In the genomic region with DNA sequence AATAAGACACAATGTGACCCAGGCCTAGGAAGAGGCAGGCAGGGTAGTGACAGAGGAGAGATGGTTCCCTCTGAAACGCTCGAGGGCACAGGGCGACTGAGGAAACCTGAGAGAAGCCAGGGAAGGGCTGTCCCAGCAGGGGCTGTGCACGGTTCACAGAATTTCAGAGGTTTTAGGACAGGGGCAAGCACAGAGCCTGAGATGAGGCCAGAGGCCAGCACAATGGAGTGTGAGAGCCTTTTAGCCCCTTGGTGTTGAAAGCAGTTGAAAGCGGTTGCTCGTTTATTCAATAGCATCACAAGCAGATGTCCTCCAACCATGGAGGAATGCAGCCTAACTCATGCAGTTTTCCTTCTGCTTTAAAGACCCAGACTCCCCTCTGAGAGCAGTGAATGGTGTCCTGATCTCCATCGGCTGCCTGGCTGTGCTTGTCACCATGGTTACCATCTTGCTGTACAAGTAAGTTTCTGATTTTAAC, we compare ENCODE assay signal across 10 mouse cellular contexts. TPM values are rescaled to one million over a fixed set of nuclear protein-coding genes. Genes with fewer than 3 reads are reported as not detected.
DNase-seq lines count a peak whose midpoint lies in the region; ATAC-seq lines count a peak whose summit lies in the region.
"Had no signal": no experiment of that assay in that cellular context is flagged by ENCODE, and none has a peak within 500 bp of the region (broad histone marks: within the 10 kb centered on the region; RNA-seq: fewer than 3 reads in every experiment).

No protein-coding gene starts in this region.

- H3K36me3 ChIP-seq in kidney, embryonic 14.5 days (ENCODE audit: control insufficient read depth, insufficient read depth, low read length), result no peaks in the 10 kb centered on the region
- H3K36me3 ChIP-seq in embryonic facial prominence, embryonic 13.5 days, result no peaks in the 10 kb centered on the region
- no peaks in the 10 kb centered on the region for H3K36me3 ChIP-seq in hindbrain, embryonic 16.5 days (ENCODE audit: control insufficient read depth, insufficient read depth, low read length)
- H3K36me3 ChIP-seq in neural tube, embryonic 12.5 days, result no peaks in the 10 kb centered on the region
- H3K36me3 ChIP-seq: stomach, embryonic 15.5 days had no signal

- ATAC-seq in kidney, embryonic 14.5 days (ENCODE audit: low FRiP score, low TSS enrichment), result peak; percentile 28; the same call in 1 of the 2 replicates
- no peak for ATAC-seq in embryonic facial prominence, embryonic 13.5 days (ENCODE audit: insufficient number of reproducible peaks, insufficient read depth, low FRiP score, low TSS enrichment, low read depth)
- ATAC-seq in hindbrain, embryonic 16.5 days, result peak; percentile 82
- 0 out of 2 replicates have a peak, but pooled peaks have one; percentile 53 for ATAC-seq in neural tube, embryonic 12.5 days (ENCODE audit: low FRiP score, low read depth)
- no peak for ATAC-seq in megakaryocyte, adult 5-6 weeks (ENCODE audit: poor library complexity, severe bottlenecking)

- peaks cover 5% of the 10 kb centered on the region; the same call in 1 of the 2 replicates for H3K4me1 ChIP-seq in kidney, embryonic 14.5 days (ENCODE audit: control insufficient read depth, insufficient read depth, low read length)
- H3K4me1 ChIP-seq in embryonic facial prominence, embryonic 13.5 days, result peaks cover 5% of the 10 kb centered on the region
- H3K4me1 ChIP-seq in hindbrain, embryonic 16.5 days (ENCODE audit: control insufficient read depth, insufficient read depth, low read depth, low read length), result peaks cover 12% of the 10 kb centered on the region
- H3K4me1 ChIP-seq in neural tube, embryonic 12.5 days, result peaks cover 7% of the 10 kb centered on the region
- H3K4me1 ChIP-seq: stomach, embryonic 15.5 days had no signal

- H3K9me3 ChIP-seq in kidney, embryonic 14.5 days (ENCODE audit: control insufficient read depth, low read length), result no peaks in the 10 kb centered on the region
- no peaks in the 10 kb centered on the region for H3K9me3 ChIP-seq in embryonic facial prominence, embryonic 13.5 days
- no peaks in the 10 kb centered on the region for H3K9me3 ChIP-seq in hindbrain, embryonic 16.5 days (ENCODE audit: control insufficient read depth, low read length)
- H3K9me3 ChIP-seq in neural tube, embryonic 12.5 days, result no peaks in the 10 kb centered on the region; the same call in 1 of the 2 replicates
- H3K9me3 ChIP-seq: stomach, embryonic 15.5 days had no signal

- no peak overlapping the region for H3K9ac ChIP-seq in kidney, embryonic 14.5 days (ENCODE audit: low read depth, low read length)
- H3K9ac ChIP-seq in embryonic facial prominence, embryonic 13.5 days, result 0 out of 2 replicates have a peak overlapping the region, but pooled peaks have one; percentile 49
- peak overlapping the region; percentile 19 for H3K9ac ChIP-seq in hindbrain, embryonic 16.5 days (ENCODE audit: low read depth, low read length)
- no peak overlapping the region for H3K9ac ChIP-seq in neural tube, embryonic 12.5 days
- H3K9ac ChIP-seq: stomach, embryonic 15.5 days had no signal

- DNase-seq in kidney, postnatal 36 days, result no peak
- no peak for DNase-seq in left cerebral cortex, adult 18-20 months (ENCODE audit: low spot score in 2 of 2)
- DNase-seq in lung, postnatal 4 days, result no peak

- H3K27ac ChIP-seq in kidney, embryonic 14.5 days (ENCODE audit: low read depth, low read length), result no peak overlapping the region
- no peak overlapping the region for H3K27ac ChIP-seq in embryonic facial prominence, embryonic 13.5 days
- H3K27ac ChIP-seq in hindbrain, embryonic 16.5 days (ENCODE audit: low read depth, low read length), result peak overlapping the region; percentile 46
- H3K27ac ChIP-seq in neural tube, embryonic 12.5 days, result no peak overlapping the region
- H3K27ac ChIP-seq: macrophage; stomach, embryonic 15.5 days had no signal

- no peak overlapping the region for H3K4me2 ChIP-seq in kidney, embryonic 14.5 days (replicated peaks; ENCODE audit: low read depth, low read length)
- H3K4me2 ChIP-seq in embryonic facial prominence, embryonic 13.5 days, result no peak overlapping the region
- H3K4me2 ChIP-seq in hindbrain, embryonic 16.5 days (ENCODE audit: low read length), result peak overlapping the region; percentile 29; the same call in 1 of the 2 replicates
- H3K4me2 ChIP-seq in neural tube, embryonic 12.5 days (replicated peaks), result peak overlapping the region; percentile 3; the same call in 1 of the 2 replicates
- H3K4me2 ChIP-seq: stomach, embryonic 15.5 days had no signal

- 15% methylated on average over 7 of the region's 7 CpGs for WGBS in kidney, embryonic 14.5 days
- 15% methylated on average over 7 of the region's 7 CpGs for WGBS in embryonic facial prominence, embryonic 13.5 days
- WGBS in hindbrain, embryonic 16.5 days, result 3% methylated on average over 7 of the region's 7 CpGs
- 4% methylated on average over 7 of the region's 7 CpGs for WGBS in neural tube, embryonic 12.5 days

- no peak overlapping the region for H3K4me3 ChIP-seq in kidney, embryonic 14.5 days (ENCODE audit: low read length)
- H3K4me3 ChIP-seq in embryonic facial prominence, embryonic 13.5 days, result no peak overlapping the region
- no peak overlapping the region for H3K4me3 ChIP-seq in hindbrain, embryonic 16.5 days (ENCODE audit: low read length)
- no peak overlapping the region for H3K4me3 ChIP-seq in neural tube, embryonic 12.5 days
- H3K4me3 ChIP-seq: stomach, embryonic 15.5 days had no signal

- no peaks in the 10 kb centered on the region for H3K27me3 ChIP-seq in kidney, embryonic 14.5 days (ENCODE audit: control insufficient read depth, insufficient read depth, low read length)
- peaks cover 6% of the 10 kb centered on the region for H3K27me3 ChIP-seq in embryonic facial prominence, embryonic 13.5 days
- H3K27me3 ChIP-seq in hindbrain, embryonic 16.5 days (replicated peaks; ENCODE audit: control insufficient read depth, insufficient read depth, low read length), result no peaks in the 10 kb centered on the region
- H3K27me3 ChIP-seq in neural tube, embryonic 12.5 days (replicated peaks), result no peaks in the 10 kb centered on the region
- H3K27me3 ChIP-seq: stomach, embryonic 15.5 days had no signal

RNA-seq across cellular contexts. Expression of gene Malsu1, which starts 18.3 kb away (rescaled TPM):
- polyA plus RNA-seq in kidney, embryonic 14.5 days (2014; fragmentation: Nextera tagmentation; extraction: Ambion mirVana), result 75.1 and 84.5 TPM in 2 replicates
- 83.8 and 87.9 TPM in 2 replicates for polyA plus RNA-seq in embryonic facial prominence, embryonic 13.5 days (2015; fragmentation: Nextera tagmentation; extraction: Ambion mirVana)
- 58.3 and 66.8 TPM in 2 replicates for polyA plus RNA-seq in hindbrain, embryonic 16.5 days (2015; fragmentation: Nextera tagmentation; extraction: Ambion mirVana)
- polyA plus RNA-seq in neural tube, embryonic 12.5 days (2016; fragmentation: Nextera tagmentation; extraction: Ambion mirVana), result 64.3 and 64.7 TPM in 2 replicates
- 25.9 and 38.8 TPM in 2 replicates for total RNA-seq in megakaryocyte, adult 5-6 weeks (2015)
- 15.8 and 17.0 TPM in 2 replicates for total RNA-seq in megakaryocyte, adult 5-6 weeks (2017)
- total RNA-seq in left cerebral cortex, adult 18-20 months (2021), result 10 to 100 TPM; 23.8 to 34.4 TPM

RNA-seq across cellular contexts. Expression of gene Gpnmb, which starts 18.9 kb away (rescaled TPM):
- 0.17 and 0.28 TPM in 2 replicates for polyA plus RNA-seq in kidney, embryonic 14.5 days (2014; fragmentation: Nextera tagmentation; extraction: Ambion mirVana)
- 1.3 and 1.4 TPM in 2 replicates for polyA plus RNA-seq in embryonic facial prominence, embryonic 13.5 days (2015; fragmentation: Nextera tagmentation; extraction: Ambion mirVana)
- polyA plus RNA-seq in hindbrain, embryonic 16.5 days (2015; fragmentation: Nextera tagmentation; extraction: Ambion mirVana), result 0.23 and 0.51 TPM in 2 replicates
- 0.89 and 0.95 TPM in 2 replicates for polyA plus RNA-seq in neural tube, embryonic 12.5 days (2016; fragmentation: Nextera tagmentation; extraction: Ambion mirVana)
- total RNA-seq in megakaryocyte, adult 5-6 weeks (2015), result 0.94 and 2.3 TPM in 2 replicates
- 0.45 and 0.81 TPM in 2 replicates for total RNA-seq in megakaryocyte, adult 5-6 weeks (2017)
- 1 to 10 TPM; 1.9 to 2.8 TPM for total RNA-seq in left cerebral cortex, adult 18-20 months (2021)

Comparison
In these comparisons a context has a peak if more than half of its experiments do, and no peak if none do; other contexts are left out.
1. ATAC-seq: peak in kidney, embryonic 14.5 days (single experiment), hindbrain, embryonic 16.5 days (single experiment) and neural tube, embryonic 12.5 days (single experiment); none in embryonic facial prominence, embryonic 13.5 days (single experiment) and megakaryocyte, adult 5-6 weeks (single experiment).
2. H3K4me2 ChIP-seq: peak in hindbrain, embryonic 16.5 days (single experiment) and neural tube, embryonic 12.5 days (single experiment); none in kidney, embryonic 14.5 days (single experiment) and embryonic facial prominence, embryonic 13.5 days (single experiment).
3. H3K9ac ChIP-seq: peak in embryonic facial prominence, embryonic 13.5 days (single experiment) and hindbrain, embryonic 16.5 days (single experiment); none in kidney, embryonic 14.5 days (single experiment) and neural tube, embryonic 12.5 days (single experiment).